In genomic region chr4:148872372-148872771, GRCm38 (mm10) we compare ENCODE assay signal across 15 mouse cellular contexts.
DNase-seq lines count a peak whose midpoint lies in the region; ATAC-seq and TF ChIP-seq lines count a peak whose summit lies in the region.
"Had no signal": no experiment of that assay in that cellular context is flagged by ENCODE, and none has a peak within 500 bp of the region (broad histone marks: within the 10 kb centered on the region; RNA-seq: fewer than 3 reads in every experiment).

No protein-coding gene starts in this region.

- TF ChIP-seq CTCF in gastrocnemius, adult 2 months (IDR thresholded peaks at IDR 0.05) = no peak

- no peak for DNase-seq in gastrocnemius, adult 2 months
- DNase-seq in gastrocnemius, adult 18-20 months (ENCODE audit: low spot score) = no peak
- no peak for DNase-seq in hindbrain, embryonic 10.5 days (ENCODE audit: low spot score)
- DNase-seq in hindbrain, embryonic 14.5 days (ENCODE audit: low spot score) = no peak
- no peak for DNase-seq in midbrain, embryonic 14.5 days
- DNase-seq: right cerebral cortex, adult 18-20 months; thymus, postnatal 14 days had no signal

- peaks cover 16% of the 10 kb centered on the region; the same call in 1 of the 2 replicates for H3K36me3 ChIP-seq in hindbrain, embryonic 10.5 days
- no peaks in the 10 kb centered on the region for H3K36me3 ChIP-seq in hindbrain, embryonic 14.5 days (replicated peaks; ENCODE audit: control insufficient read depth, insufficient read depth)
- H3K36me3 ChIP-seq in embryonic facial prominence, embryonic 13.5 days = no peaks in the 10 kb centered on the region
- H3K36me3 ChIP-seq in limb, embryonic 15.5 days = no peaks in the 10 kb centered on the region
- no peaks in the 10 kb centered on the region for H3K36me3 ChIP-seq in midbrain, embryonic 14.5 days (ENCODE audit: control insufficient read depth, insufficient read depth, low read length)
- no peaks in the 10 kb centered on the region for H3K36me3 ChIP-seq in intestine, embryonic 16.5 days (ENCODE audit: control insufficient read depth, insufficient read depth, low read length)
- H3K36me3 ChIP-seq: liver, embryonic 12.5 days; midbrain, embryonic 12.5 days had no signal

- H3K4me3 ChIP-seq in gastrocnemius, adult 2 months = peak overlapping the region; percentile 28
- no peak overlapping the region for H3K4me3 ChIP-seq in hindbrain, embryonic 10.5 days
- H3K4me3 ChIP-seq in hindbrain, embryonic 14.5 days (replicated peaks; ENCODE audit: low read length) = no peak overlapping the region
- no peak overlapping the region for H3K4me3 ChIP-seq in embryonic facial prominence, embryonic 13.5 days
- no peak overlapping the region for H3K4me3 ChIP-seq in limb, embryonic 15.5 days
- H3K4me3 ChIP-seq in midbrain, embryonic 14.5 days (replicated peaks; ENCODE audit: low read depth, low read length) = no peak overlapping the region
- H3K4me3 ChIP-seq in intestine, embryonic 16.5 days (ENCODE audit: low read length) = no peak overlapping the region
- H3K4me3 ChIP-seq: forebrain, embryonic 13.5 days; layer of hippocampus, adult 2 months; liver, embryonic 12.5 days; midbrain, embryonic 12.5 days had no signal

- intact Hi-C loops in gastrocnemius, adult 2 months (cut with DNase I) = no loop called here

- no peak overlapping the region for H3K9ac ChIP-seq in hindbrain, embryonic 14.5 days
- no peak overlapping the region for H3K9ac ChIP-seq in embryonic facial prominence, embryonic 13.5 days
- no peak overlapping the region for H3K9ac ChIP-seq in limb, embryonic 15.5 days
- no peak overlapping the region for H3K9ac ChIP-seq in midbrain, embryonic 14.5 days (replicated peaks; ENCODE audit: low read length)
- no peak overlapping the region for H3K9ac ChIP-seq in intestine, embryonic 16.5 days (ENCODE audit: low read depth, low read length)
- H3K9ac ChIP-seq: forebrain, embryonic 13.5 days; liver, embryonic 12.5 days; midbrain, embryonic 12.5 days had no signal

- peak overlapping the region; percentile 91 for H3K27ac ChIP-seq in gastrocnemius, adult 2 months
- H3K27ac ChIP-seq in hindbrain, embryonic 10.5 days = peak overlapping the region; percentile 60; the same call in 1 of the 2 replicates
- no peak overlapping the region for H3K27ac ChIP-seq in hindbrain, embryonic 14.5 days
- H3K27ac ChIP-seq in embryonic facial prominence, embryonic 13.5 days = no peak overlapping the region
- peak overlapping the region; percentile 57; the same call in 1 of the 2 replicates for H3K27ac ChIP-seq in limb, embryonic 15.5 days
- H3K27ac ChIP-seq in midbrain, embryonic 14.5 days (replicated peaks; ENCODE audit: low read depth, low read length) = no peak overlapping the region
- H3K27ac ChIP-seq in intestine, embryonic 16.5 days (ENCODE audit: low read length) = no peak overlapping the region
- H3K27ac ChIP-seq: layer of hippocampus, adult 2 months; liver, embryonic 12.5 days; midbrain, embryonic 12.5 days had no signal

- ATAC-seq in hindbrain, embryonic 14.5 days (ENCODE audit: low FRiP score) = no peak
- no peak for ATAC-seq in embryonic facial prominence, embryonic 13.5 days (ENCODE audit: insufficient number of reproducible peaks, insufficient read depth, low FRiP score, low TSS enrichment, low read depth)
- ATAC-seq in limb, embryonic 15.5 days (ENCODE audit: insufficient number of reproducible peaks, low FRiP score, low TSS enrichment, low read depth) = no peak
- no peak for ATAC-seq in midbrain, embryonic 14.5 days (ENCODE audit: low FRiP score, low TSS enrichment)
- no peak for ATAC-seq in intestine, embryonic 16.5 days
- ATAC-seq: inflammation-experienced regulatory T-cells, adult 6 months; liver, embryonic 12.5 days had no signal

- WGBS in hindbrain, embryonic 10.5 days = 63% methylated on average over 9 of the region's 9 CpGs
- WGBS in hindbrain, embryonic 14.5 days = 68% methylated on average over 9 of the region's 9 CpGs
- WGBS in embryonic facial prominence, embryonic 13.5 days = 31% methylated on average over 9 of the region's 9 CpGs
- WGBS in limb, embryonic 15.5 days = 26% methylated on average over 9 of the region's 9 CpGs
- 79% methylated on average over 9 of the region's 9 CpGs for WGBS in midbrain, embryonic 14.5 days
- WGBS in intestine, embryonic 16.5 days = 81% methylated on average over 9 of the region's 9 CpGs

- H3K4me2 ChIP-seq in hindbrain, embryonic 14.5 days (replicated peaks) = no peak overlapping the region
- peak overlapping the region; percentile 39; the same call in 1 of the 2 replicates for H3K4me2 ChIP-seq in embryonic facial prominence, embryonic 13.5 days
- peak overlapping the region; percentile 38 for H3K4me2 ChIP-seq in limb, embryonic 15.5 days
- H3K4me2 ChIP-seq in midbrain, embryonic 14.5 days (ENCODE audit: low read length) = no peak overlapping the region
- H3K4me2 ChIP-seq in intestine, embryonic 16.5 days (ENCODE audit: low read depth, low read length) = no peak overlapping the region
- H3K4me2 ChIP-seq: liver, embryonic 12.5 days; midbrain, embryonic 12.5 days had no signal

- peaks cover 81% of the 10 kb centered on the region for H3K4me1 ChIP-seq in hindbrain, embryonic 10.5 days (replicated peaks)
- H3K4me1 ChIP-seq in hindbrain, embryonic 14.5 days (replicated peaks; ENCODE audit: control insufficient read depth, insufficient read depth, low read length) = peaks cover 25% of the 10 kb centered on the region
- H3K4me1 ChIP-seq in embryonic facial prominence, embryonic 13.5 days = peaks cover 30% of the 10 kb centered on the region
- peaks cover 49% of the 10 kb centered on the region for H3K4me1 ChIP-seq in limb, embryonic 15.5 days
- H3K4me1 ChIP-seq in midbrain, embryonic 14.5 days (ENCODE audit: control insufficient read depth, insufficient read depth, low read length) = peaks cover 13% of the 10 kb centered on the region
- peaks cover 4% of the 10 kb centered on the region; the same call in 1 of the 2 replicates for H3K4me1 ChIP-seq in intestine, embryonic 16.5 days (ENCODE audit: control insufficient read depth, insufficient read depth, low read length)

- H3K9me3 ChIP-seq in hindbrain, embryonic 10.5 days = no peaks in the 10 kb centered on the region
- no peaks in the 10 kb centered on the region for H3K9me3 ChIP-seq in hindbrain, embryonic 14.5 days (ENCODE audit: control insufficient read depth, low read length)
- H3K9me3 ChIP-seq in embryonic facial prominence, embryonic 13.5 days = no peaks in the 10 kb centered on the region
- no peaks in the 10 kb centered on the region for H3K9me3 ChIP-seq in limb, embryonic 15.5 days
- no peaks in the 10 kb centered on the region for H3K9me3 ChIP-seq in midbrain, embryonic 14.5 days (ENCODE audit: control insufficient read depth, low read length)
- H3K9me3 ChIP-seq in intestine, embryonic 16.5 days (ENCODE audit: control insufficient read depth, low read length) = no peaks in the 10 kb centered on the region
- H3K9me3 ChIP-seq: forebrain, embryonic 13.5 days; liver, embryonic 12.5 days; midbrain, embryonic 12.5 days had no signal

- H3K27me3 ChIP-seq in hindbrain, embryonic 10.5 days (ENCODE audit: insufficient read depth, poor library complexity, severe bottlenecking) = peaks cover 98% of the 10 kb centered on the region
- peaks cover 70% of the 10 kb centered on the region for H3K27me3 ChIP-seq in hindbrain, embryonic 14.5 days (ENCODE audit: control insufficient read depth, insufficient read depth, low read length)
- H3K27me3 ChIP-seq in embryonic facial prominence, embryonic 13.5 days = peaks cover 87% of the 10 kb centered on the region
- H3K27me3 ChIP-seq in limb, embryonic 15.5 days = peaks cover 67% of the 10 kb centered on the region
- peaks cover 71% of the 10 kb centered on the region for H3K27me3 ChIP-seq in midbrain, embryonic 14.5 days (ENCODE audit: control insufficient read depth, insufficient read depth, low read length)
- 0 out of 2 replicates have a peak, but pooled peaks cover 2% of the 10 kb centered on the region for H3K27me3 ChIP-seq in intestine, embryonic 16.5 days (replicated peaks; ENCODE audit: control insufficient read depth, insufficient read depth, low read length)

Comparison
In these comparisons a context has a peak if more than half of its experiments do, and no peak if none do; other contexts are left out.
1. H3K27ac ChIP-seq: peak in gastrocnemius, adult 2 months (single experiment), hindbrain, embryonic 10.5 days (single experiment) and limb, embryonic 15.5 days (single experiment); none in hindbrain, embryonic 14.5 days (single experiment), embryonic facial prominence, embryonic 13.5 days (single experiment), midbrain, embryonic 14.5 days (single experiment) and intestine, embryonic 16.5 days (single experiment).
2. H3K4me2 ChIP-seq: peak in embryonic facial prominence, embryonic 13.5 days (single experiment) and limb, embryonic 15.5 days (single experiment); none in hindbrain, embryonic 14.5 days (single experiment), midbrain, embryonic 14.5 days (single experiment) and intestine, embryonic 16.5 days (single experiment).